ENCODE assay signal across 8 mouse cellular contexts in the genomic region with DNA sequence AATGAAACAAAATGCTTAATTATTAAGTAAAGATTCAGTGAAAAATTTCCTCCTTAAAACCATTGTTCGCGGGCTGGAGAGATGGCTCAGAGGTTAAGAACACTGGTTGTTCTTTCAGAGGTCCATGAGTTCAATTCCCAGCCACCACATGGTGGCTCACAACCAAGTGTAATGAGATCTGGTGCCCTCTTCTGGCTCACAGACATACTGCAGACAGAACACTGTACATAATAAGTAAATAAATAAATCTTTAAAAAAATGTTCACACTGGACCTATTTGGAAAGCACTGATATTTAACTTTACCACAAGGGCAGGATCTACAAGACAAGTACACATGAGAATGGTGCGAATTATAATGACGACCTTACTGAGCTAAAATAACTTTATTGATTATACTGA. TPM values are rescaled to one million over a fixed set of nuclear protein-coding genes. Genes with fewer than 3 reads are reported as not detected.
DNase-seq lines count a peak whose midpoint lies in the region; ATAC-seq lines count a peak whose summit lies in the region.

No protein-coding gene starts in this region.

- WGBS in forebrain, embryonic 10.5 days = 44% methylated on average over 4 of the region's 4 CpGs
- 45% methylated on average over 4 of the region's 4 CpGs for WGBS in kidney, embryonic 14.5 days
- 66% methylated on average over 4 of the region's 4 CpGs for WGBS in macrophage (ENCODE audit: missing documents)

- peaks cover 38% of the 10 kb centered on the region for H3K79me2 ChIP-seq in macrophage (ENCODE audit: inconsistent target)

- no peak overlapping the region for H3K27ac ChIP-seq in forebrain, embryonic 10.5 days
- H3K27ac ChIP-seq in kidney, embryonic 14.5 days (ENCODE audit: low read depth, low read length) = no peak overlapping the region
- no peak overlapping the region for H3K27ac ChIP-seq in macrophage

- peak overlapping the region; percentile 91 for H3K4me3 ChIP-seq in forebrain, embryonic 10.5 days
- H3K4me3 ChIP-seq in kidney, embryonic 14.5 days (ENCODE audit: low read length) = peak overlapping the region; percentile 92
- H3K4me3 ChIP-seq in macrophage (ENCODE audit: inconsistent target) = peak overlapping the region; percentile 73; the same call in 1 of the 2 replicates

- ATAC-seq in kidney, embryonic 14.5 days (ENCODE audit: low FRiP score, low TSS enrichment) = no peak
- no peak for ATAC-seq in inflammation-experienced regulatory T-cells, adult 6 months

- H3K27me3 ChIP-seq in forebrain, embryonic 10.5 days (ENCODE audit: poor library complexity, severe bottlenecking) = no peaks in the 10 kb centered on the region
- H3K27me3 ChIP-seq in kidney, embryonic 14.5 days (ENCODE audit: control insufficient read depth, insufficient read depth, low read length) = no peaks in the 10 kb centered on the region

- DNase-seq in kidney, adult 9 months = peak; percentile 57
- no peak for DNase-seq in kidney, adult 11 months
- peak; percentile 28 for DNase-seq in MN1 (ENCODE audit: low spot score)
- peak; percentile 27 for DNase-seq in forebrain, embryonic 10.5 days (ENCODE audit: extremely low spot score, low spot score)
- DNase-seq in thymus, postnatal 4 days = peak; percentile 63

- no peaks in the 10 kb centered on the region; the same call in 1 of the 2 replicates for H3K36me3 ChIP-seq in forebrain, embryonic 10.5 days (replicated peaks)
- no peaks in the 10 kb centered on the region for H3K36me3 ChIP-seq in kidney, embryonic 14.5 days (ENCODE audit: control insufficient read depth, insufficient read depth, low read length)
- no peaks in the 10 kb centered on the region for H3K36me3 ChIP-seq in macrophage (ENCODE audit: inconsistent target)

- H3K4me1 ChIP-seq in forebrain, embryonic 10.5 days = peaks cover 13% of the 10 kb centered on the region
- H3K4me1 ChIP-seq in kidney, embryonic 14.5 days (ENCODE audit: control insufficient read depth, insufficient read depth, low read length) = peaks cover 10% of the 10 kb centered on the region

- H3K9me3 ChIP-seq in forebrain, embryonic 10.5 days = no peaks in the 10 kb centered on the region
- no peaks in the 10 kb centered on the region for H3K9me3 ChIP-seq in kidney, embryonic 14.5 days (ENCODE audit: control insufficient read depth, low read length)

- no peak overlapping the region for H3K9ac ChIP-seq in kidney, embryonic 14.5 days (ENCODE audit: low read depth, low read length)

- peak overlapping the region; percentile 78 for H3K4me2 ChIP-seq in kidney, embryonic 14.5 days (replicated peaks; ENCODE audit: low read depth, low read length)

RNA-seq across cellular contexts. Expression of a gene that starts 0.7 kb away (rescaled TPM):
- polyA plus RNA-seq in forebrain, embryonic 10.5 days (2016; fragmentation: Nextera tagmentation; extraction: Ambion mirVana) = 166 and 178 TPM in 2 replicates
- 206 and 227 TPM in 2 replicates for polyA plus RNA-seq in kidney, embryonic 14.5 days (2014; fragmentation: Nextera tagmentation; extraction: Ambion mirVana)
- 10 to 100 TPM in 17 of 26 experiments, 1 to 10 TPM in 9; 2.9 to 29.4 (median 13.3) TPM for total RNA-seq in macrophage (2018; cell fraction: chromatin; rRNA removed)
- 10 to 100 TPM; 36.9 to 60.1 (median 49.0) TPM for total RNA-seq in macrophage (2018; cell fraction: cytosol; rRNA removed)
- total RNA-seq in macrophage (2018; cell fraction: nucleus; rRNA removed) = 10 to 100 TPM in 23 of 26 experiments, 1 to 10 TPM in 3; 5.4 to 30.9 (median 15.2) TPM
- polyA plus RNA-seq in macrophage (2018) = 45.9 to 74.0 TPM (median 51.2 TPM) in 3 replicates
- 100 to 1,000 TPM; 115 to 129 (median 128) TPM for polyA plus RNA-seq in inflammation-experienced regulatory T-cells, adult 6 months (2017; shearing (Covaris generic))

RNA-seq across cellular contexts. Expression of a gene that starts 26.0 kb away (rescaled TPM):
- polyA plus RNA-seq in forebrain, embryonic 10.5 days (2016; fragmentation: Nextera tagmentation; extraction: Ambion mirVana) = 0.05 TPM in 2 replicates
- polyA plus RNA-seq in kidney, embryonic 14.5 days (2014; fragmentation: Nextera tagmentation; extraction: Ambion mirVana) = 0.05 and 0.06 TPM in 2 replicates
- total RNA-seq in macrophage (2018; cell fraction: chromatin; rRNA removed) = under 1 TPM in 24 of 26 experiments, not detected in 2; 0.06 to 0.31 (median 0.13) TPM
- total RNA-seq in macrophage (2018; cell fraction: cytosol; rRNA removed) = under 1 TPM in 13 of 26 experiments, not detected in 13; under 0.01 to 0.05 (median 0.03) TPM
- total RNA-seq in macrophage (2018; cell fraction: nucleus; rRNA removed) = under 1 TPM in 22 of 26 experiments, not detected in 4; 0.05 to 0.33 (median 0.13) TPM
- not detected in 3 replicates for polyA plus RNA-seq in macrophage (2018)
- under 1 TPM in 1 of 3 experiments, not detected in 2; 0.05 TPM for polyA plus RNA-seq in inflammation-experienced regulatory T-cells, adult 6 months (2017; shearing (Covaris generic))
